Mouse (Mus musculus) heart, embryonic 11.5 days (tissue): ENCODE data around the gene Ak6. TPM values are rescaled to one million over a fixed set of nuclear protein-coding genes. Genes with fewer than 3 reads are reported as not detected.

Experiments
- polyA plus RNA-seq: library from polyadenylated mRNA; unstranded; fragments of >200 nt; fragmentation: Nextera tagmentation; extraction: Ambion mirVana; gene quantifications from 2 replicates; pipeline ENCODE4 v1.2.1, GENCODE M21; 2014

The Ak6 gene
- polyA plus RNA-seq, 1 experiment from 2014 or later = 244 TPM

Other genes starting within 250 kb of the Ak6 start
- not detected in 2 replicates for gene Naip1, start 198.1 kb upstream of the Ak6 start, polyA plus RNA-seq
- 51.4 and 54.9 TPM in 2 replicates for gene Gtf2h2, start 158.4 kb upstream of the Ak6 start, polyA plus RNA-seq
- gene Ocln, start 98.3 kb upstream of the Ak6 start, polyA plus RNA-seq = 1.5 and 1.7 TPM in 2 replicates
- gene Marveld2, start 34.0 kb upstream of the Ak6 start, polyA plus RNA-seq = 2.8 and 3.6 TPM in 2 replicates
- gene Rad17, start 72 bp downstream of the Ak6 start, polyA plus RNA-seq = 24.5 and 30.2 TPM in 2 replicates
- gene Taf9, start 600 bp downstream of the Ak6 start, polyA plus RNA-seq = 7.4 and 15.8 TPM in 2 replicates
- 3.2 and 4.4 TPM in 2 replicates for gene Ccdc125, start 18.7 kb downstream of the Ak6 start, polyA plus RNA-seq
- 75.1 and 80.1 TPM in 2 replicates for gene Cdk7, start 80.0 kb downstream of the Ak6 start, polyA plus RNA-seq
- gene Mrps36, start 93.7 kb downstream of the Ak6 start, polyA plus RNA-seq = 243 and 253 TPM in 2 replicates
- gene Cenph, start 124.9 kb downstream of the Ak6 start, polyA plus RNA-seq = 27.0 and 31.2 TPM in 2 replicates
- 239 and 248 TPM in 2 replicates for gene Ccnb1, start 135.6 kb downstream of the Ak6 start, polyA plus RNA-seq
- gene Slc30a5, start 182.4 kb downstream of the Ak6 start, polyA plus RNA-seq = 37.7 and 42.3 TPM in 2 replicates